In genomic region chr2:106194369-106195023, GRCm38 (mm10) we compare ENCODE assay signal across 8 mouse cellular contexts.
DNase-seq lines count a peak whose midpoint lies in the region; ATAC-seq lines count a peak whose summit lies in the region.

No protein-coding gene starts in this region.

- H3K36me3 ChIP-seq in forebrain, embryonic 15.5 days: no peaks in the 10 kb centered on the region
- no peaks in the 10 kb centered on the region for H3K36me3 ChIP-seq in hindbrain, embryonic 12.5 days
- no peaks in the 10 kb centered on the region for H3K36me3 ChIP-seq in lung, embryonic 16.5 days (ENCODE audit: control insufficient read depth, insufficient read depth, low read length)

- no peaks in the 10 kb centered on the region for H3K9me3 ChIP-seq in forebrain, embryonic 15.5 days
- H3K9me3 ChIP-seq in hindbrain, embryonic 12.5 days (replicated peaks): no peaks in the 10 kb centered on the region
- no peaks in the 10 kb centered on the region for H3K9me3 ChIP-seq in lung, embryonic 16.5 days (ENCODE audit: control insufficient read depth, low read length)

- H3K27ac ChIP-seq in forebrain, embryonic 15.5 days (replicated peaks): peak overlapping the region; percentile 66
- peak overlapping the region; percentile 76 for H3K27ac ChIP-seq in hindbrain, embryonic 12.5 days
- no peak overlapping the region for H3K27ac ChIP-seq in lung, embryonic 16.5 days (ENCODE audit: low read length)

- peak overlapping the region; percentile 55 for H3K4me2 ChIP-seq in forebrain, embryonic 15.5 days (replicated peaks)
- H3K4me2 ChIP-seq in hindbrain, embryonic 12.5 days (replicated peaks): peak overlapping the region; percentile 64
- H3K4me2 ChIP-seq in lung, embryonic 16.5 days (ENCODE audit: low read depth, low read length): peak overlapping the region; percentile 39

- ATAC-seq in cerebellum, adult (ENCODE audit: insufficient number of reproducible peaks, low FRiP score, low TSS enrichment): peak; percentile 37
- peak; percentile 90 for ATAC-seq in forebrain, embryonic 15.5 days (replicated peaks)
- ATAC-seq in hindbrain, embryonic 12.5 days (ENCODE audit: low FRiP score): peak; percentile 90
- no peak for ATAC-seq in lung, embryonic 16.5 days (ENCODE audit: low read depth)

- H3K27me3 ChIP-seq in forebrain, embryonic 15.5 days: 0 out of 2 replicates have a peak, but pooled peaks cover 5% of the 10 kb centered on the region
- H3K27me3 ChIP-seq in hindbrain, embryonic 12.5 days: peaks cover 12% of the 10 kb centered on the region; the same call in 1 of the 2 replicates
- peaks cover 3% of the 10 kb centered on the region; the same call in 1 of the 2 replicates for H3K27me3 ChIP-seq in lung, embryonic 16.5 days (ENCODE audit: control insufficient read depth, insufficient read depth, low read depth, low read length)

- peak overlapping the region; percentile 31 for H3K4me3 ChIP-seq in forebrain, embryonic 15.5 days
- H3K4me3 ChIP-seq in hindbrain, embryonic 12.5 days: peak overlapping the region; percentile 33
- H3K4me3 ChIP-seq in lung, embryonic 16.5 days (ENCODE audit: low read length): peak overlapping the region; percentile 14; the same call in 1 of the 2 replicates

- DNase-seq in MN1 (ENCODE audit: low spot score): peak; percentile 74
- peak; percentile 72 for DNase-seq in layer of hippocampus, adult 9-11 months
- peak; percentile 99 for DNase-seq in retina, embryonic 14.5 days (ENCODE audit: low spot score)
- peak; percentile 47 for DNase-seq in yolk sac, embryonic 10.5 days (ENCODE audit: low spot score)

- H3K4me1 ChIP-seq in forebrain, embryonic 15.5 days: peaks cover 30% of the 10 kb centered on the region
- H3K4me1 ChIP-seq in hindbrain, embryonic 12.5 days: peaks cover 17% of the 10 kb centered on the region
- no peaks in the 10 kb centered on the region; the same call in 1 of the 2 replicates for H3K4me1 ChIP-seq in lung, embryonic 16.5 days (replicated peaks; ENCODE audit: control insufficient read depth, insufficient read depth, low read length)

- 4% methylated on average over 14 of the region's 14 CpGs for WGBS in forebrain, embryonic 15.5 days
- WGBS in hindbrain, embryonic 12.5 days: 7% methylated on average over 14 of the region's 14 CpGs
- 9% methylated on average over 14 of the region's 14 CpGs for WGBS in lung, embryonic 16.5 days

- peak overlapping the region; percentile 29 for H3K9ac ChIP-seq in forebrain, embryonic 15.5 days (replicated peaks)
- peak overlapping the region; percentile 57 for H3K9ac ChIP-seq in hindbrain, embryonic 12.5 days
- H3K9ac ChIP-seq in lung, embryonic 16.5 days (ENCODE audit: low read length): no peak overlapping the region

Comparison
In these comparisons a context has a peak if more than half of its experiments do, and no peak if none do; other contexts are left out.
1. DNase-seq: peak in every context shown above with its lines; median percentile 99 in retina, embryonic 14.5 days; 74 in MN1; 72 in layer of hippocampus, adult 9-11 months; 47 in yolk sac, embryonic 10.5 days.